Mouse (Mus musculus) MEL (cell line): ENCODE results near the gene Togaram2.

Experiments used
- CTCF ChIP-seq, 3 experiments: IDR thresholded peaks in 2 of 3; conservative IDR thresholded peaks in 1 of 3; 2 replicates each; pipeline ENCODE4 v1.5.1; 2011 to 2012; ENCODE audit warnings: low read length in 3 of 3, low read depth in 2 of 3, mild to moderate bottlenecking in 2 of 3, improper control_type of control experiment in 1 of 3, inconsistent platforms in 1 of 3, mixed read lengths in 1 of 3, moderate library complexity in 1 of 3; ENCODE audit not compliant: control insufficient read depth in 1 of 3, insufficient read depth in 1 of 3, poor library complexity in 1 of 3, severe bottlenecking in 1 of 3
- EP300 ChIP-seq, 2 experiments: IDR thresholded peaks; 2 replicates each; pipeline ENCODE4 v1.6.1; 2011; ENCODE audit warnings: improper control_type of control experiment in 2 of 2, low read length in 2 of 2, low read depth in 1 of 2, mild to moderate bottlenecking in 1 of 2
- MAX ChIP-seq: IDR thresholded peaks from 2 replicates; pipeline ENCODE4 v1.6.1; 2011; ENCODE audit warnings: low read length, improper control_type of control experiment
- POLR2A ChIP-seq, 2 experiments: IDR thresholded peaks; 2 replicates each; pipeline ENCODE4 v1.6.1; 2011 to 2012; ENCODE audit warnings: low read length in 2 of 2, mild to moderate bottlenecking in 2 of 2, control low read depth in 1 of 2, improper control_type of control experiment in 1 of 2, low read depth in 1 of 2, moderate library complexity in 1 of 2; ENCODE audit not compliant: control insufficient read depth in 1 of 2, insufficient read depth in 1 of 2, poor library complexity in 1 of 2
- TAL1 ChIP-seq: IDR thresholded peaks from 2 replicates; pipeline ENCODE4 v1.6.1; 2012; ENCODE audit warnings: mild to moderate bottlenecking, inconsistent platforms, low read length, moderate library complexity, mixed read lengths

GRCm38 (mm10) chr17:71689903-71690302 is 16.8 kb downstream of the Togaram2 start:
- TF ChIP-seq TAL1: no peak
- TF ChIP-seq EP300 (IDR thresholded peaks at IDR 0.05; ENCODE audit: low read depth in 1 of 2, low read length in 2 of 2): no peak
- TF ChIP-seq POLR2A (IDR thresholded peaks at IDR 0.05; ENCODE audit: control insufficient read depth in 1 of 2, insufficient read depth in 1 of 2, low read depth in 1 of 2, low read length in 2 of 2, poor library complexity in 1 of 2): no peak
- TF ChIP-seq MAX: no peak
- no peak for TF ChIP-seq CTCF (IDR thresholded peaks at IDR 0.05 in 2 of 3, conservative IDR thresholded peaks at IDR 0.05 in 1 of 3; ENCODE audit: control insufficient read depth in 1 of 3, insufficient read depth in 1 of 3, low read depth in 2 of 3, low read length in 3 of 3, poor library complexity in 1 of 3, severe bottlenecking in 1 of 3)
